Mouse (Mus musculus) retina, postnatal 1 day (tissue): Measurements from ENCODE around the gene D930020B18Rik.

ENCODE experiments used
- DNase-seq: peaks from one replicate; pipeline ENCODE4 v3.0.0-alpha.2; 2012

Gene D930020B18Rik

GRCm38 (mm10) chr10:121640150-121640930 is 1.0 kb upstream of the D930020B18Rik start:
- DNase-seq = peak; percentile 76

DNA sequence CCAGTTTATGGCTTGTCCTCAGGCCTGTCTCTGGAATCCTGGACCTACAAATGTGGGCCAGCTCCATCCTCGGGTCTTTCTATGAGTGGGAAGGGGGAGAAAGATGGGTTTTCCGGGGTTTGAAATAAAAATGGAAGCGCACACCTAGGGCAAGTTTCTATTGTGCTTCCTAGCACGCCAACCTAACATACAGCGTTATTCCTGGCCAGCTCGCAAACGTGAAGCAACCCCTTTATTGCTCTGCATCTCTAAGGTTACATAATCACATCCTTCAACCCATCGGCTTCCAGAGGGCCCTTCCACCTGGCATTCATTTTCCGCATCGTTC is 480 bp upstream of the D930020B18Rik start:
- DNase-seq = no peak

GRCm38 (mm10) chr10:121642054-121642947 is 913 bp downstream of the D930020B18Rik start:
- peak; percentile 25 for DNase-seq

DNA sequence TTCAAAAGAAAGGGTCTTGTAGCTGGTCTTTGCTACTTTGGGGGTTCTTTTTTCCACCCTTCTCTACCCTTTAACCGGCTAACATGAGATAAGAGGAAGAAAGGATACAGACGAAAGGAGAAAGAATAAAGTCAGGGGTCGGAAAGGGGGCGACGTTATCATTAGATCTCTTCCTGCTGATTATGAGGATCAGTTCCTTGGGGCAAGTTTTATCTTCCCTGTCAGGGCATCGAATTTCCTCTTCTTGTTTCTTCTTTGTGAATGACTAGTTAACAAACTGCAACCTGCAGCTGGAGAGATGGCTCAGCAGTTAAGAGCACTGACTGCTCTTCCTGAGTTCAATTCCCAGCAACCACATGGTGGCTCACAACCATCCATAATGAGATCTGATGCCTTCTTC is 4.9 kb downstream of the D930020B18Rik start:
- no peak for DNase-seq

DNA sequence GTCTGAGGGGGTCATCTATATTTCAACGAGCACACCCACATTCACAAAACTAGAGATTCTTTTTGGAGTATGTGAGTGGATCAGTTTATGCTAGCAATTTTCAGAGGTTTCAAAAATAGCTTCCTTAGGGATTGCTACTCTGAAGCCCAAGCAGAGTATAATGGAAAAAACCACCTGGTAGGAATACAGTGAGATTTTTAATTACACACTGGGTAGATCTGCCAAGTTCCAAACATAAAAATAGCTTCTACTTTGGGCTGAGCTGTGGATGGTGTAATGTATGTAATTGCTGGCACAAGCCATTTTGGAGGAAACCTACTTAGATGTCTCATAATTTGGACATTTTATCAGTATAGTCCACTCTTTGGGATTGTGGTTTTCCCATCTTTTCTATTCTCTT is 11.7 kb downstream of the D930020B18Rik start:
- no peak for DNase-seq

DNA sequence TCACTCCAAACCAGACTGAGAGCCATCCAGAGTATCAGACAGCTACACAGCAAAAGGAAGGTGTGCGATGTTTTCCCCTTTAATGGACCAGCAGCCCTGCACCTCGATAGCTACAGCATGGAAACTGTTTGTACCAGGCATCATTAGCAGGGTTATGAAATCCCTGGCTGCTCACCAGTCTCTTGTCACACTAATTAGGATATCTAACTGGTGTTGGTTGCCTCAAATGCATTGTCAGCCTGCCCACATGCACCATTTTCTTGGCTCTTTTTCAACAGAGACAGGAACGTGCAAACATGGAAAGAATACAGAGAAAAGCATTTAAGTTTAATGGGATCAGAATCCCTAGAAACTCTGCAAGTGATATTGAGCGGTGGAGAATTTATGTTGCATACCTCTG is 14.5 kb downstream of the D930020B18Rik start:
- DNase-seq = no peak

GRCm38 (mm10) chr10:121662711-121663110 is 21.3 kb downstream of the D930020B18Rik start:
- no peak for DNase-seq

GRCm38 (mm10) chr10:121663599-121663998 is 22.2 kb downstream of the D930020B18Rik start:
- DNase-seq = peak; percentile 72

DNA sequence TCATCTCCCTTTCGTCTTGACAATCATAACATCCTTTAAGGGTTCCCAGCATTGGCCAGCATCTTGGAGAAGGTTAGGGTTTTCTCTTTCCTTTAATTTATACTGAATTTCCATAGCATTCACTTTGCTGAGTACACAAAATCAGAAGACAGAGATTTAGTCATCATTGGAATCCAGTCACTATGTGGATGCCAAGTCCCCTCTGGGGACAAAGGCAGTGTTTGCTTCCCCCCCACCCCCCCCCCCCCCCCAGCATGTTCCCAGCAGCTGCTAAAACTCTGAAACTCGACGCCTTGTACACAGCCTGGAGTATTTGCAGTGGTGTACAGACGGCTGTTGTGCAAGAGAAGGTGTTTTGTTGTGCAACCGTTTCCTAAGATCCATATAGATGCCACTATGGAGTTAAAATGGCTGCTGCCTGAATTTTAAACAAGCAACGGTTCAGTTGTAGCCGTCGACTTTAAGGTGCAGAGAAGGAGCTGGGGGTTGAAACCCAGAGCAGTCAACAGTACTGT is 24.3 kb downstream of the D930020B18Rik start:
- no peak for DNase-seq

GRCm38 (mm10) chr10:121669103-121669502 is 27.7 kb downstream of the D930020B18Rik start:
- DNase-seq = no peak

DNA sequence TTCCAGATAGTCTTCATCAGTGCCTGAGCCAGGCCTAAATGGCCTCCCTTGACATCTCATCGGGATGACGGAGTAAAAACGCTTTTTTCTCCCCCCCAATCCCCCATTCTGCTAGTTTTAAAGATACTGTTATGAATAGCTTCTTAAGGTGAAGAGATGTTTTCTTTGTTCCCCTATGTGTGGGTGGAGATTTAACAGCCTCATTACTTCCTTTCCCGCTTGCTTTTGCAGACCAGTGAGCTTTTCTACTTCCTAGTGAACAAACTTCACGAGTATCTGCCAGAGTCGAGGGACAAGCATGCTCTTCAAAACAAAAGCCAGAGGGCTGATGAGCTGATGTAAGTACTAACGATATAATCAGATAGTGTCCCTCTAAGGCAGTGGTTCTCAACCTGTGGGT is 35.6 kb downstream of the D930020B18Rik start:
- DNase-seq = no peak

DNA sequence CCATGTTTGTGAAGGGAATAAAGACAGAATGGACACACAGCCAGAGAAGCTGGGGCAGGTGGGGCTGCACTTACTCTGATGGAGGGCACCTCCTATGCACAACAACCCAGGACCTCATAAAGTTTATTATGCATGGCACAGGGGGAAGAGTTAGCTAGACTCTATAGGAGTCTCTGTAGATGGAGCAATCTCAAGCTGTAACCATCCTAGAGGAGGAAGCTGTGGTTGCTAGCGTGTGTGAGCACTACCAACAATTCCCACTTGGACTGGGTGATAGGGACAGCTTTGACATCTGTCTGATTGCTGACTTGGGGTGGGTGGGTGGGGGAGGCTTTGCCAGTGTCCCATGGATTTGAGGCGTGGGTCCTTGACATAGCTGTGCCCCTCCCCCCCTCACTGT is 39.5 kb downstream of the D930020B18Rik start:
- DNase-seq = no peak

GRCm38 (mm10) chr10:121682539-121682938 is 41.2 kb downstream of the D930020B18Rik start:
- DNase-seq = no peak

- DNase-seq = peak; percentile 31
These were observed 44.8 kb downstream of the D930020B18Rik start for GRCm38 (mm10) chr10:121686153-121686660.

DNA sequence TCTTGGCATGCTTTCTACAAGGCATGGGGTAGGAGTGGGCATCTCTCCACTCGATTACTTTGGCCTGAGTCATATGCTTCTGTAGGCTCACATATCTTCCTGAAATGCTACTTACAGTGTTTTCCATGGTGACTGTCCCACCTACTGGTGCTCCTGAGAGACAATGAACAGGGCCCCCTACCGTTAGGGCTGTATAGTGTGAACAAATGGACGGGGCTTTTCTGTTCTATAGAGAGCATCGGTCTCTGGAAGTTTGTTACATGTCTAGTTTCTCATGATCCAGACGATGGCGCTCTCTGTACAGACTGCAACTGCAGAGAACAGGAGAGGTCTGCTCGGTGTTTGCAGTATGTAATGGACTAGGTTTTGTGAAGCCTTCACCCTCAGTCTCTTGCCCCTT is 46.1 kb downstream of the D930020B18Rik start:
- no peak for DNase-seq

GRCm38 (mm10) chr10:121689591-121690314 is 48.4 kb downstream of the D930020B18Rik start:
- peak; percentile 81 for DNase-seq

- DNase-seq = no peak
These were observed 51.7 kb downstream of the D930020B18Rik start for GRCm38 (mm10) chr10:121692944-121693579.

GRCm38 (mm10) chr10:121694567-121694966 is 53.2 kb downstream of the D930020B18Rik start:
- no peak for DNase-seq

DNA sequence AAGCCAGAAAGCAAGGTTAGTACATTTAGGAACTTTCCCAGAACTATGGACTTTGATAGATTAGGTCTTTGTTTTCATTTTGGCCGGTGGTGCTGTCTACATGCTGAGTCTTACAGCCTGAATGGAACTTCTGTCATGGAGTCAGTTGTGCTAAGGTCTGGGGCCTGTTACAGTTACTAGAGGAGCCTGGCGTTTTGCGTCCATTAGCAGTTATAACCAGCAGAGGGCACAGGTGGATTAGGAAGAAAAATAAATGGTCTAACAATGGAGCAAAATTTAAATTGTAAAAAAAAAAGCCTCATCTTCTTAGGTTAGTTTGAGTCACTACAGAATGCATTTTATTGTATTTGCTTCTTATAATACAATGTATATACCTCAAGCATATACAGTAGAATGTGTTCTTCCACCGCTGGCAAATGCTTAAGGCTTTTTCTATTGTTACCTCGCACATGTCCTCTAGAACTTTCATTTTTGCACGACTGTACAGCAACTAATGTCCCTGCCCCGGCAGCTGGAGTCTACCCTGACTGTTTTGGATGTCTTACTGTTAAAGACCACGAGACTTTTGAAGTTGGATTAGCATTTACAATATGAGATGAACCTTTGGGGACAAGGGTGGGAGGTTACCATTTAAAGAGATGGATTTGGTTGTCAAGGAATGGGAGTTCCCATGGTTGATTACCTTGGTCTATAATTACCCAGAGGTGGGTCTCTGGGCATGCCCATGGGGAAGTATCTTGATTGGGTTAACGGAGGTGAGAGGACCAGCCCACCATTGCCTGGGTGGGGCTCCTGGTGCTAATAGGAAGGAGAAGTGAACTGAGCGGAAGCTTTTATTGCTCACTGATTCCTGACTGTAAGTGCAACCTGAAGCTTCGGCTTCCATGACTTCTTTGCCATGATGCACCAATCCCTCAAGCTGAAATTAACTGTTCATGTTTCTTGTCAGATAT is 60.2 kb downstream of the D930020B18Rik start:
- DNase-seq = peak; percentile 60

DNA sequence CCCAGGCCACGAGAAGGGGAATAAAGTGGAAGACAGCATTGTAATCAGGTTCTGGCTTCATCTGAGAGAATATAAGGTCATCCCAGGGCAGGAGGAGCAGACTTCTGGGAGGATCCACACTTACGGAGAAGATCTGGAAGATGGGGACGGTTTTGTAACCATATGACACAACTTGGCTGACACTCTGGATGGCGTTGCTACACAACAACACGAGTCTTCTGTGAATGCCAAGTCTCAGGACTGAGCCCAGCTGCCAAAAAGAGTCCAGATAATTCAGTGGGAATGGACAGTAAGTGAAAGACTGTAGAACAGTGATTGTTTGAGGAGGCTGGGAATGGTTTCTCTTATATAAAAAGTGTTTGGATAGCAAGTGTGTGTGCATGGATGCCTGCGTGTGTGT is 62.2 kb downstream of the D930020B18Rik start:
- no peak for DNase-seq

- DNase-seq = no peak
These were observed 63.5 kb downstream of the D930020B18Rik start for GRCm38 (mm10) chr10:121704871-121705270.
